Mouse (Mus musculus) MEL (cell line): Measurements from ENCODE around the gene Zfp961. TPM values are rescaled to one million over a fixed set of nuclear protein-coding genes. Genes with fewer than 3 reads are reported as not detected.
"Not testable (repeated sequence)": the region's sequence is repeated elsewhere in the genome, so short reads cannot be mapped to it uniquely, and the experiment has no call there.

Source experiments
- DNase-seq: peaks from one replicate; pipeline ENCODE4 v3.0.0; 2011; ENCODE audit warnings: low read depth, low spot score
- H3K27ac ChIP-seq: 2 replicates; pipeline ENCODE4 v1.5.1; 2012; ENCODE audit warnings: low read depth, mild to moderate bottlenecking, control low read depth, low read length, moderate library complexity; ENCODE audit not compliant: control insufficient read depth
- H3K27me3 ChIP-seq, 2 experiments: fragments of 150-350 bp in 1 of 2; sonication (generic) in 1 of 2; 2 replicates each; pipeline ENCODE4 v1.6.1; 2012; ENCODE audit warnings: low read length in 2 of 2, mild to moderate bottlenecking in 2 of 2, improper control_type of control experiment in 1 of 2, moderate library complexity in 1 of 2; ENCODE audit not compliant: insufficient read depth in 2 of 2, control insufficient read depth in 1 of 2
- H3K36me3 ChIP-seq, 2 experiments: 2 replicates each; pipeline ENCODE4 v1.6.1; 2012 to 2014; ENCODE audit warnings: low read length in 2 of 2, improper control_type of control experiment in 1 of 2, inconsistent platforms in 1 of 2, mild to moderate bottlenecking in 1 of 2; ENCODE audit not compliant: insufficient read depth in 2 of 2, control insufficient read depth in 1 of 2
- H3K4me1 ChIP-seq, 2 experiments: fragments of 150-350 bp in 1 of 2; sonication (generic) in 1 of 2; 2 replicates each; pipeline ENCODE4 v1.6.1; 2012; ENCODE audit warnings: low read length in 2 of 2, improper control_type of control experiment in 1 of 2, mild to moderate bottlenecking in 1 of 2; ENCODE audit not compliant: insufficient read depth in 2 of 2, control insufficient read depth in 1 of 2
- H3K4me3 ChIP-seq, 2 experiments: fragments of 150-350 bp in 1 of 2; sonication (generic) in 1 of 2; 2 replicates each; pipeline ENCODE4 v1.5.1; 2012; ENCODE audit warnings: low read depth in 2 of 2, low read length in 2 of 2, mild to moderate bottlenecking in 2 of 2, moderate library complexity in 2 of 2, control low read depth in 1 of 2, improper control_type of control experiment in 1 of 2; ENCODE audit not compliant: control insufficient read depth in 1 of 2, insufficient read depth in 1 of 2
- H3K79me2 ChIP-seq: 2 replicates; pipeline ENCODE4 v1.6.1; 2012; ENCODE audit warnings: mild to moderate bottlenecking, low read length, moderate library complexity; ENCODE audit not compliant: control insufficient read depth, poor library complexity, insufficient read depth
- H3K9ac ChIP-seq: 2 replicates; pipeline ENCODE4 v1.6.1; 2012; ENCODE audit warnings: low read depth, mild to moderate bottlenecking, control low read depth, low read length, moderate library complexity; ENCODE audit not compliant: control insufficient read depth, poor library complexity, severe bottlenecking
- H3K9me3 ChIP-seq: fragments of 150-350 bp; sonication (generic); replicated peaks from 2 replicates; pipeline ENCODE4 v1.6.1; 2012; ENCODE audit warnings: mild to moderate bottlenecking, low read length, improper control_type of control experiment, moderate library complexity; ENCODE audit not compliant: insufficient read depth
- CHD2 ChIP-seq: IDR thresholded peaks from 2 replicates; pipeline ENCODE4 v1.6.1; 2011; ENCODE audit warnings: low read length, improper control_type of control experiment
- CTCF ChIP-seq, 3 experiments: IDR thresholded peaks in 2 of 3; conservative IDR thresholded peaks in 1 of 3; 2 replicates each; pipeline ENCODE4 v1.5.1; 2011 to 2012; ENCODE audit warnings: low read length in 3 of 3, low read depth in 2 of 3, mild to moderate bottlenecking in 2 of 3, improper control_type of control experiment in 1 of 3, inconsistent platforms in 1 of 3, mixed read lengths in 1 of 3, moderate library complexity in 1 of 3; ENCODE audit not compliant: control insufficient read depth in 1 of 3, insufficient read depth in 1 of 3, poor library complexity in 1 of 3, severe bottlenecking in 1 of 3
- E2F4 ChIP-seq: IDR thresholded peaks from 2 replicates; pipeline ENCODE4 v1.6.1; 2011; ENCODE audit warnings: low read depth, low read length, improper control_type of control experiment, borderline replicate concordance
- ELF1 ChIP-seq: IDR thresholded peaks from 2 replicates; pipeline ENCODE4 v1.6.1; 2014; ENCODE audit warnings: low read depth, mild to moderate bottlenecking, inconsistent platforms, low read length, improper control_type of control experiment, moderate library complexity
- ETS1 ChIP-seq: IDR thresholded peaks from 2 replicates; pipeline ENCODE4 v1.6.1; 2012; ENCODE audit warnings: low read depth, mild to moderate bottlenecking, inconsistent platforms, low read length, improper control_type of control experiment, moderate library complexity
- GABPA ChIP-seq: IDR thresholded peaks from 2 replicates; pipeline ENCODE4 v1.6.1; 2012; ENCODE audit warnings: low read depth, mild to moderate bottlenecking, inconsistent platforms, low read length, improper control_type of control experiment, moderate library complexity
- JUND ChIP-seq: IDR thresholded peaks from 2 replicates; pipeline ENCODE4 v1.6.1; 2011; ENCODE audit warnings: low read depth, mild to moderate bottlenecking, improper control_type of control experiment, low read length
- MAFK ChIP-seq: IDR thresholded peaks from 2 replicates; pipeline ENCODE4 v1.6.1; 2011; ENCODE audit warnings: low read depth, mild to moderate bottlenecking, low read length, improper control_type of control experiment, borderline replicate concordance
- MAZ ChIP-seq: IDR thresholded peaks from 2 replicates; pipeline ENCODE4 v1.6.1; 2012; ENCODE audit warnings: low read depth, mild to moderate bottlenecking, inconsistent platforms, low read length, improper control_type of control experiment
- MEF2A ChIP-seq: IDR thresholded peaks from 2 replicates; pipeline ENCODE4 v1.6.1; 2014; ENCODE audit warnings: low read depth, mild to moderate bottlenecking, inconsistent platforms, low read length, improper control_type of control experiment; ENCODE audit not compliant: poor library complexity, insufficient replicate concordance, severe bottlenecking; ENCODE audit errors: extremely low read depth
- MXI1 ChIP-seq: IDR thresholded peaks from 2 replicates; pipeline ENCODE4 v1.6.1; 2011; ENCODE audit warnings: mild to moderate bottlenecking, low read depth, low read length, improper control_type of control experiment
- MYC ChIP-seq: IDR thresholded peaks from 2 replicates; pipeline ENCODE4 v1.6.1; 2011; ENCODE audit warnings: low read depth, mild to moderate bottlenecking, low read length, improper control_type of control experiment, moderate library complexity
- NRF1 ChIP-seq: IDR thresholded peaks from 2 replicates; pipeline ENCODE4 v1.6.1; 2014; ENCODE audit warnings: low read depth, mild to moderate bottlenecking, inconsistent platforms, low read length, improper control_type of control experiment, moderate library complexity; ENCODE audit not compliant: poor library complexity, insufficient read depth, severe bottlenecking
- POLR2A ChIP-seq, 2 experiments: IDR thresholded peaks; 2 replicates each; pipeline ENCODE4 v1.6.1; 2011 to 2012; ENCODE audit warnings: low read length in 2 of 2, mild to moderate bottlenecking in 2 of 2, control low read depth in 1 of 2, improper control_type of control experiment in 1 of 2, low read depth in 1 of 2, moderate library complexity in 1 of 2; ENCODE audit not compliant: control insufficient read depth in 1 of 2, insufficient read depth in 1 of 2, poor library complexity in 1 of 2
- POLR2AphosphoS5 ChIP-seq: IDR thresholded peaks from 2 replicates; pipeline ENCODE4 v1.6.1; 2012; ENCODE audit warnings: low read depth, borderline replicate concordance, mild to moderate bottlenecking, inconsistent platforms, low read length, moderate library complexity, mixed read lengths
- RAD21 ChIP-seq: IDR thresholded peaks from 2 replicates; pipeline ENCODE4 v1.6.1; 2011; ENCODE audit warnings: mild to moderate bottlenecking, low read depth, low read length, improper control_type of control experiment
- TAL1 ChIP-seq: IDR thresholded peaks from 2 replicates; pipeline ENCODE4 v1.6.1; 2012; ENCODE audit warnings: mild to moderate bottlenecking, inconsistent platforms, low read length, moderate library complexity, mixed read lengths
- TBP ChIP-seq: IDR thresholded peaks from 2 replicates; pipeline ENCODE4 v1.8.0; 2011; ENCODE audit warnings: low read depth, low read length, improper control_type of control experiment
- TCF12 ChIP-seq: IDR thresholded peaks from 2 replicates; pipeline ENCODE4 v1.6.1; 2014; ENCODE audit warnings: low read depth, mild to moderate bottlenecking, inconsistent platforms, low read length, improper control_type of control experiment, moderate library complexity
- USF1 ChIP-seq: IDR thresholded peaks from 2 replicates; pipeline ENCODE4 v1.6.1; 2014; ENCODE audit warnings: low read depth, mild to moderate bottlenecking, inconsistent platforms, low read length, improper control_type of control experiment, moderate library complexity
- polyA plus RNA-seq, 2 experiments: library from polyadenylated mRNA; stranded (reverse) in 1 of 2; unstranded in 1 of 2; fragments of >175 nt in 1 of 2; fragments of >200 nt in 1 of 2; gene quantifications; 2 replicates each; pipeline versions ENCODE4 v1.2.1 to v1.2.4; 2012; ENCODE audit warnings: low replicate concordance in 2 of 2, low read depth in 1 of 2; ENCODE audit not compliant: insufficient read length in 2 of 2, insufficient read depth in 1 of 2, missing spikeins in 1 of 2
- total RNA-seq: library from RNA; depleted of rRNA; stranded (reverse); fragments of 300-350 nt; gene quantifications from 2 replicates; pipeline ENCODE4 v1.2.3, GENCODE M21; 2012

Gene Zfp961
- total and polyA plus RNA-seq, 3 experiments = 26.1 to 30.6 TPM; not detected in 1

DNA sequence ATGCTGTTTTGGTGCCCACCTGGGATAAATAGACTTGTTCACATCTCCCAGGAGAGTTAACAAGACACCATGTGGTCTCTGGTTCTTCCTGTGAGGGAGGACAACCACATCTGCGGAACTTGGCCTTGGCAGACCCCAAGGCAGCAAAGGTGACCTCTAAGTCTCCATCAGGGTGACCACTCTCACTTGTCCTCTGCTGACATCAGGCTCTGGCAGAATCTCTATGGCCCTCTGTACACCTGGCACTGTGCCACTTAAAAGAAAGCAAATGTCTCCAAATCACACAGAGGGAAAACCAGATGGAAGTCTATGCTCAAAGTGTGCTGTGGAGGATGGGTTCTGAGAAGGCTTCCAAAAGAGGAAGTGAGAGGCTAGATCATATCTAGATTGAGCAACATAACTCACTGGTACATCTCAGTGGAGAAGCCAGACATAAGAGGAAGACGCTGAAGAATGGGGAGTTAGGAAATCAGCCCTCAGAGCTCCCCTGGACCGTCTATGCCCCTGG, 57.4 kb downstream of the Zfp961 start (continued):
- 0 out of 2 replicates have a peak, but pooled peaks have one; percentile 30 for TF ChIP-seq ETS1

DNA sequence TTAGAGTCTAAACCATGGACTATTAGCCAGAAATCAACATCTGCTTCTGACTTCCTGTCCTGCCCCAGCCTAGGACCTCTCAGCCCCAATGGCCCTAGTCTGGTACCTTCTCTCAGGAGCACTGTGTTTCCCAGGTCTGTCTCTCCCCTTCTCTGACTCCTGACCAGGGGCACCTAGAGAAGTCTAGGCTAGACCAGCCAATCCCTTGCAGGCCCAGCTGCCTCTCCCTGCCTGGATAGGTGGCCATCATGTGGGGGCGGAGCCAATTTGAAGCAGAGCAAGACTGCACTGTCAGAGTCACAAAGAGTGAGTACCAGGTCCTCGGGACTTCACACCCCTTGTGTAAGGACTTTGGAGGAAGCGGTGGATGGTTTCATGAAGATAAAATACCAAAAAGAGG, 58.6 kb downstream of the Zfp961 start, which contains the start of gene Cyp4f18:
Cyp4f18 (minus strand) TSS at position 154 of the 400 bp plus-strand sequence.
- TF ChIP-seq TCF12 = no peak
- TF ChIP-seq E2F4 = no peak
- no peak for TF ChIP-seq MAZ
- TF ChIP-seq NRF1 = no peak
- no peak for TF ChIP-seq MYC
- TF ChIP-seq MAFK = no peak
- TF ChIP-seq RAD21 = no peak
- no peak for TF ChIP-seq USF1
- no peak for TF ChIP-seq POLR2A (IDR thresholded peaks at IDR 0.05; ENCODE audit: control insufficient read depth in 1 of 2, insufficient read depth in 1 of 2, low read depth in 1 of 2, low read length in 2 of 2, poor library complexity in 1 of 2)
- no peak for TF ChIP-seq JUND
- TF ChIP-seq GABPA = no peak
- TF ChIP-seq MEF2A = no peak
- no peak for TF ChIP-seq TBP
- no peak for TF ChIP-seq CHD2
- TF ChIP-seq ELF1 = no peak
- no peak for TF ChIP-seq TAL1
- TF ChIP-seq POLR2AphosphoS5 = no peak
- no peak for TF ChIP-seq MXI1
- no peak for TF ChIP-seq CTCF (IDR thresholded peaks at IDR 0.05 in 2 of 3, conservative IDR thresholded peaks at IDR 0.05 in 1 of 3; ENCODE audit: control insufficient read depth in 1 of 3, insufficient read depth in 1 of 3, low read depth in 2 of 3, low read length in 3 of 3, poor library complexity in 1 of 3, severe bottlenecking in 1 of 3)
- DNase-seq = peak; percentile 13
- H3K9ac ChIP-seq = no peak within 1 kb of the TSS
- no peaks in the 10 kb centered on the region for H3K9me3 ChIP-seq
- H3K27me3 ChIP-seq = no peaks in the 10 kb centered on the region; a peak in 1 of 4 replicates
- peaks cover 0 to 7% of the 10 kb centered on the region in 2 experiments; a peak in 1 of 4 replicates for H3K4me1 ChIP-seq
- no peak within 1 kb of the TSS for H3K27ac ChIP-seq
- H3K36me3 ChIP-seq = no peaks in the 10 kb centered on the region
- no peaks in the 10 kb centered on the region for H3K79me2 ChIP-seq
- H3K4me3 ChIP-seq = no peak within 1 kb of the TSS

DNA sequence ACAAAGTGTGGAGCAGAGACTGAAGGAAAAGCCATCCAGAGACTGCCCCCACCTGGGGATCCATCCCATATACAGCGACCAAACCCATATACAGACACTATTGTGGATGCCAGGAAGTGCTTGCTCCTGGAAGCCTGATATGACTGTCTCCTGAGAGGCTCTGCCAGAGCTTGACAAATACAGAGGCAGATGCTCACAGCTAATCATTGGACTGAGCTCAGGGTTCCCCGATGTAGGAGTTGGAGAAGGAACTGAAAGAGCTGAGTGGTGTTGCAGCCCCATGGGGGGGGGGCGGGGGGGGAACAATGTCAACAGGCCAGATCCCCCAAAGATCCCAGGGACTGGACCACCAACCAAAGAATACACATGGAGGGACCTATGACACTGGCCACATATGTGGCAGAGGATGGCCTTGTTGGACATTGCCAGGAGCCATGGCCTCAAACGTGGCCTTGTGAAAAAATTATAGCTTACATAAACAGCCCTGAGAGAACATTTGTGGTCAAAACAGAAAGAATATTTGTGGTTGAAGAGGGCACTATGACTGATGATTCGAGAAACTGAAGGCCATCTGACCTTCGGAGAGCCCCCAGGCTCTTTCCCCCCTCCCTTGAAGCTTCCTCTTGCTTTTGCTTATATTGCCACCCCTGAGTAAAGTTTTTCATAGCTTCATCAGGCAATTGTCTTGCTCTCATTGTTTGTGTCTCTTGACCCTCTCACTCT, 62.8 kb downstream of the Zfp961 start:
- not testable (repeated sequence) for H3K36me3 ChIP-seq, H3K4me3 ChIP-seq, H3K27me3 ChIP-seq, H3K4me1 ChIP-seq, H3K9me3 ChIP-seq, H3K27ac ChIP-seq, DNase-seq, H3K79me2 ChIP-seq, H3K9ac ChIP-seq

DNA sequence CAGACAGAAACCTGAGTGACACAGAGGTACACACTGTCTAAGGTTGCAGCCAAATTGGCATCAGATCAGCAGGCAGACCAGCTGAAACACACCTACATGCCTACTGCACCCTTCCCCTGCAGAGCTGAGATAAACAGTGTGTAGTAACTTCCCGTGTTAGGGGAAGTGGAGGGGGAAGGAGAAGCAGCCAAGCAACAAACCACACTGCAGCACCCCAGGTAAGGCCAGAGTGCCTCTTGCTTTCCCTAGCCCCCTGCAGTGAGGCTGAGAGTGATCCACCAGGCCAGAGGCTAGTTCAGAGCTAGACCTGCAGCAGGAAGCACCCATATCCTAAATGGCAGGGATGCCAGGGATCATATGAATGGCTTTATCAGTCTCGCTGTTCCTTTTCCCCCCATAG, 66.5 kb downstream of the Zfp961 start:
- H3K27me3 ChIP-seq, H3K9ac ChIP-seq, H3K4me3 ChIP-seq, H3K27ac ChIP-seq, H3K36me3 ChIP-seq, H3K9me3 ChIP-seq, H3K4me1 ChIP-seq, H3K79me2 ChIP-seq: not testable (repeated sequence)
- peak; percentile 29 for DNase-seq
